Mouse (Mus musculus): ENCODE results near the gene Lrrn2. TPM values are rescaled to one million over a fixed set of nuclear protein-coding genes. Genes with fewer than 3 reads are reported as not detected.

Gene Lrrn2
- polyA plus RNA-seq, 1 experiment = not detected

DNA sequence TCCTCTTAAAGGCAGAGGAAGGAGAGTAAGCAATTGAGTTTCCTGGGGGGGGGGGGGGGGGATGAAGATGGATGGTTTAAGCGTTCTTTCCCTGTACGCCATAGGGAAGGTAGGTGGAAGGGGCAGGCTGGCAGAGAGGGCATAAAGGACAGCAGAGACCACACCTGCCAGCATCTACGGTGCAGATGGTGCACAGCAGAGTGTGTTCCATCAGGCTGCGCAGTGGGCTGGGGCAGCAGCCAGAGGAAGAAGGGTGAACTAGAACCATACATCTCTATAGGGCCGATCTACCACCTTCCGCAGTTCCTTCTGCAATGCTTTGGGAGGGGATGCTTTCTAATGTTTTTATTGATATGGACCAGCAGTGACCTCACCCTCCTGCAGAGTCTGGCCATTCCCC, 19.0 kb downstream of the Lrrn2 start:
- no peaks in the 10 kb centered on the region for H3K4me1 ChIP-seq (ENCODE audit: control insufficient read depth)
- TF ChIP-seq TAL1 (IDR thresholded peaks at IDR 0.05; ENCODE audit: low read length) (no peak), GATA1 (IDR thresholded peaks at IDR 0.05; ENCODE audit: low read length) (no peak)
- no peaks in the 10 kb centered on the region for H3K36me3 ChIP-seq (ENCODE audit: control insufficient read depth)
- H3K9me3 ChIP-seq (ENCODE audit: control insufficient read depth, low read length) = no peaks in the 10 kb centered on the region
- no peak overlapping the region for H3K4me3 ChIP-seq (replicated peaks)
- H3K27me3 ChIP-seq (ENCODE audit: control insufficient read depth) = no peaks in the 10 kb centered on the region

DNA sequence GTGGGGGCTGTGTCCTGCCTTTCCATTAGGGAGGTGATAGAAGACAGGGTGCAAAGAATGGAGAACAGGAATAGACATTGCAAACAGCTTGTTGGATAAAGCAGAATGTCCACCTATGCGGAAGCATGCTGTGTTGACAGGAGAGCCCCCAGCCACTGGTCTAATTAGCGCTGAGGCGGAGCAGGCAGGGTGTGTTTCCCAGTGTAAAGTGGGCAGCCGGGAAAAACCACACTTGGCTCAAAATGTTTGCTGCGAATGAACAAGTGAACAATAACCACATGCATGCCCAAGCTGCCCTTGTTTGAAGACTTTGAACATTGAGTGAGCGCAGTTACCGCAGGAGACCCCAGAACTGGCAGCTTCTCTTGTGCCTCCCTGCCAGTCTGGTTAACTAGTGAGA, 19.6 kb downstream of the Lrrn2 start:
- no peaks in the 10 kb centered on the region for H3K27me3 ChIP-seq (ENCODE audit: control insufficient read depth)
- no peaks in the 10 kb centered on the region for H3K4me1 ChIP-seq (ENCODE audit: control insufficient read depth)
- H3K36me3 ChIP-seq (ENCODE audit: control insufficient read depth) = no peaks in the 10 kb centered on the region
- no peaks in the 10 kb centered on the region for H3K9me3 ChIP-seq (ENCODE audit: control insufficient read depth, low read length)
- H3K4me3 ChIP-seq (replicated peaks) = no peak overlapping the region
- TF ChIP-seq GATA1 (IDR thresholded peaks at IDR 0.05; ENCODE audit: low read length) (no peak), TAL1 (IDR thresholded peaks at IDR 0.05; ENCODE audit: low read length) (no peak)

DNA sequence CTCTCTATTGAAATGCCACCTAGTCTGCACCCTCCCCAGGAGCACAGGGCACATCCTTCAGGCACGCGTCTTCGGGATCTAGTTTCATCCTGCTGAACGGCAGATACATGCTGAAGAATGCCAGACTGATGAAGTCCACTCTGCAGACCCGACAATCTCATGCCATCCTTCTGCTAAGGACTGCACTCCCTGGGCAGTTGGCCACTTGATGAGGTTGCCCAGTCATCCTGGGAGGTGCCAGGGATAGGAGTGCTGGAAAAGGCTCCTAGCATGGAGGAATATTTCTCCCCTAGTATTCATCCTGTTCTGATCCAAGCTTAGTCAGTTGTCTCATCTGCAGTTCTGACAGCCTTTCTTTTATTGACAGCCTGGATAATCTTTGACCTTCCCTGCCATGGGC, 20.9 kb downstream of the Lrrn2 start:
- no peaks in the 10 kb centered on the region for H3K27me3 ChIP-seq (ENCODE audit: control insufficient read depth)
- H3K36me3 ChIP-seq (ENCODE audit: control insufficient read depth) = no peaks in the 10 kb centered on the region
- H3K4me1 ChIP-seq (ENCODE audit: control insufficient read depth) = no peaks in the 10 kb centered on the region
- no peak overlapping the region for H3K4me3 ChIP-seq (replicated peaks)
- no peaks in the 10 kb centered on the region for H3K9me3 ChIP-seq (ENCODE audit: control insufficient read depth, low read length)
- TF ChIP-seq GATA1 (IDR thresholded peaks at IDR 0.05; ENCODE audit: low read length) = no peak

DNA sequence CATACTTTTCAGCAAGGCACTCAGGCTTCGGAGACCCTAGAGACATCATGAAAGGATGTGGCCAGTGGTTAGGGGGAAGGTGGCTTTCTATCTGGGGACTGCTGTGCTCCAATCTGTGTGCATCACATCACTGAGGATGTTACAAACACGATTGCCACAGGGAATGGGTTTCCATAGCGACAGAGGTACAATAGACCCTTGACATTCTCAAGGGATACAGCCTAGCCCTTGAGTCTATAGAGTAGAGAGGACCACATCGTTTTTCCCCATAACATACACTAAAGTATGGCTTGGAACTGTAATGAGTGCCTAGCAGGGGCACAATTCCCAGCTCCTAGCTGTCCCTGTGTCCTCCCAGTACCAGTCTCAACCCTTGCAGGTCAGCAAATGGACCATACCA, 23.4 kb downstream of the Lrrn2 start:
- Histone ChIP-seq H3K9me3 (ENCODE audit: control insufficient read depth, low read length) (no peaks in the 10 kb centered on the region), H3K27me3 (ENCODE audit: control insufficient read depth) (no peaks in the 10 kb centered on the region), H3K4me3 (replicated peaks) (no peak overlapping the region), H3K4me1 (ENCODE audit: control insufficient read depth) (no peaks in the 10 kb centered on the region), H3K36me3 (ENCODE audit: control insufficient read depth) (no peaks in the 10 kb centered on the region)
- TF ChIP-seq GATA1 (IDR thresholded peaks at IDR 0.05; ENCODE audit: low read length) (no peak), TAL1 (IDR thresholded peaks at IDR 0.05; ENCODE audit: low read length) (no peak)

DNA sequence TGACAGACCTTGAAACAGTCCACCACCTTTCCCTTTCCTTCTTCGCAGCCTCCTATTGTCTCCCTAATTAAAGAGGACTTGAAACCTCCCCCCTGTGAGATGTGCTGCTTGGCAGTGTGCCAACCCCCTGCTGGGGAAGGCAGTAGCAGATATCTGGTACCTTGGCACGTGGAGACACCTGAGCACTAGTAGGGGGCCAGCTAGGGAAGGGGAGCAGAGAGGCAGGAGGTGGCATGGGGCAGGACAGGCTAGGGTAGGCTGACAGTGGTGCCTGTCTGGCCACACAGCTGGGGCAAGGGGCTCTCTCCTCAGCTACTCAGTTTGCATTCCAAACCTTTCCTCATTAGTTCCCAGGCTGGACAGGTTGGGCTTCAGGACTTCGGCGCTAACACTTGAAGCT, 29.0 kb downstream of the Lrrn2 start:
- TF ChIP-seq TAL1 (IDR thresholded peaks at IDR 0.05; ENCODE audit: low read length) (no peak), GATA1 (IDR thresholded peaks at IDR 0.05; ENCODE audit: low read length) (no peak)
- no peak overlapping the region for H3K4me3 ChIP-seq (replicated peaks)
- no peaks in the 10 kb centered on the region for H3K4me1 ChIP-seq (ENCODE audit: control insufficient read depth)
- no peaks in the 10 kb centered on the region for H3K27me3 ChIP-seq (ENCODE audit: control insufficient read depth)
- H3K9me3 ChIP-seq (ENCODE audit: control insufficient read depth, low read length) = no peaks in the 10 kb centered on the region
- no peaks in the 10 kb centered on the region for H3K36me3 ChIP-seq (ENCODE audit: control insufficient read depth)

DNA sequence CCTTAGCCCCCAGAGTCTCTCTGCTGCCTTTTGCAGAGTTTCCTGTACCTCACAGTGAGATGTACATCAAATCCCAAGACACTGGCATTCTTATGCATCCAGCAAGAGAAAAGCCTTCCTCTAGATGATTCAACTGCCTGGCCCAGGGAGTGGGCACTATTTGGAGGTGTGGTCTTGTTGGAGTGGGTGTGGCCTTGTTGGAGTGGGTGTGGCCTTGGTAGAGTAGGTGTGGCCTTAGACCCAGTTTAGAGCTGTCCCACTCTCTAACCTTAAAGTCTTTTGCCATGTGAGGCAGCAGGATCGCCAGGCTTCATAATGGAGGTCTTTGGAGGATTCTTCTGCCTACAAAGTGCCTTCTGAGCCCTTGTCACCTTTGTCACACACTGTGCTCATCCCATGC, 29.9 kb downstream of the Lrrn2 start:
- Histone ChIP-seq H3K4me3 (replicated peaks) (no peak overlapping the region), H3K36me3 (ENCODE audit: control insufficient read depth) (no peaks in the 10 kb centered on the region), H3K27me3 (ENCODE audit: control insufficient read depth) (no peaks in the 10 kb centered on the region), H3K4me1 (ENCODE audit: control insufficient read depth) (no peaks in the 10 kb centered on the region), H3K9me3 (ENCODE audit: control insufficient read depth, low read length) (no peaks in the 10 kb centered on the region)
- no peak for TF ChIP-seq TAL1 (IDR thresholded peaks at IDR 0.05; ENCODE audit: low read length)
- no peak for TF ChIP-seq GATA1 (IDR thresholded peaks at IDR 0.05; ENCODE audit: low read length)

DNA sequence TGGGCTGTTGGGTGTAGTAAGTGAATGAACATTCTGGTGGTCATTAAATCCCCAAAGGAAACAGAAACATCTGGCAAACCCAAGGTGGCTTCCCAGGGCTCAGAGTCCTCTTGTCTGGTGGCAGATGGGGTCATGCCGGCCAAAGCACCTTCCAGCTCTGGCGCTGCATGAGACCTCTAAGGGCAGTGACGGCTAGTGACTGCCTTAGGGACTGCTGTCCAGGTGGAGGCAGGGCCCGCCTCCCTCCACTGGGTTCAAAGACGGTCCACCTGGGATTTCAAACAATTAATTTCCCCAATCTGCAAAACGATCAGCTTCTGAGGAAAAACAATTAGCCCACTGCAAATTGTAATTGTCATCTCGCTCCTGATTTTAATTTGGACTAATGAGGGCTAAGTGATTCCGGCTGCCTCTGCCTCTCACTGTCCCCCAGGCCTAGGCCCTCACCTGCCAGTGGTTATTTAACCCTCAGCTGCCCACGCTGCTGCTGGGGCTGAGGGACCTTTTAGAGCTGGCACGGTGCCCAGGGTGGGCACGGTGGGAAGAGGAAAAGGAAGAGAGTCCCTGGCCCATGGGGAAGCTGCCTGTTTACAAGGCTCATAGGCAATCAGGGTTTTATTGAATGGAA, 30.5 kb downstream of the Lrrn2 start:
- H3K36me3 ChIP-seq (ENCODE audit: control insufficient read depth) = no peaks in the 10 kb centered on the region
- no peak for TF ChIP-seq GATA1 (IDR thresholded peaks at IDR 0.05; ENCODE audit: low read length)
- no peak for TF ChIP-seq TAL1 (IDR thresholded peaks at IDR 0.05; ENCODE audit: low read length)
- no peaks in the 10 kb centered on the region for H3K4me1 ChIP-seq (ENCODE audit: control insufficient read depth)
- no peaks in the 10 kb centered on the region for H3K9me3 ChIP-seq (ENCODE audit: control insufficient read depth, low read length)
- no peaks in the 10 kb centered on the region for H3K27me3 ChIP-seq (ENCODE audit: control insufficient read depth)
- no peak overlapping the region for H3K4me3 ChIP-seq (replicated peaks)

DNA sequence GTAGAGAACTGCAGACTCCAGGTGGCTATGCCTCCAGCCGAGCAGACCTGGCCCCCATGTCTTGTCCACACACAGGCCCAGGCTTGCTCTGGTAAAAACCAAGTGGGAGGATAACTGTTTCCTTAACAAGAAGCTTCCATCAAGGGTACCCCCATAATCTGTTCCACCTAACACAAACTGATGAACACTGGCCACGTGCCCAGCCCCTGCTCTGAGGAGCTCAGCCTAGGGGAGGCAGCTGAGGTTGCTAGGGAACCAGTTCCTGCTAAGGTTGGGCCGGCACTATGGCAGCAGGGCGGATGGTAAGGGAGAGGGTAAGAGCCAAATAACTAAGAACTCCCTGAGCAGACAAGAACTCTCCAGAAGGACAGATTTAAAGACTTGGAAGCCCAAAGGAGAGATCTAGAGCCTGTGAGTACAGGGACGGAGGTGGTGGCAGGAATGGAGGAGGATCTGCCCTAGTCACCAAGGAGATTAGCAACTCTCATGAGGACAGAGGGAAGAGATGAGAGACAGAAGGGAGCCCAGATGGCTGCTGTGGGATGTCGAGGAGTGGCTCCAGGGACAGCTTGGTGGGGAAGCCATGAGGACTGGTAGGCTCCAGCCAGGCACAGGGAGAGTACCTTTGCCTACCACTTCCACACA, 35.9 kb downstream of the Lrrn2 start:
- Histone ChIP-seq H3K36me3 (ENCODE audit: control insufficient read depth) (no peaks in the 10 kb centered on the region), H3K4me1 (ENCODE audit: control insufficient read depth) (no peaks in the 10 kb centered on the region), H3K27me3 (ENCODE audit: control insufficient read depth) (no peaks in the 10 kb centered on the region), H3K4me3 (replicated peaks) (no peak overlapping the region), H3K9me3 (ENCODE audit: control insufficient read depth, low read length) (no peaks in the 10 kb centered on the region)
- no peak for TF ChIP-seq GATA1 (IDR thresholded peaks at IDR 0.05; ENCODE audit: low read length)
- TF ChIP-seq TAL1 (IDR thresholded peaks at IDR 0.05; ENCODE audit: low read length) = no peak

DNA sequence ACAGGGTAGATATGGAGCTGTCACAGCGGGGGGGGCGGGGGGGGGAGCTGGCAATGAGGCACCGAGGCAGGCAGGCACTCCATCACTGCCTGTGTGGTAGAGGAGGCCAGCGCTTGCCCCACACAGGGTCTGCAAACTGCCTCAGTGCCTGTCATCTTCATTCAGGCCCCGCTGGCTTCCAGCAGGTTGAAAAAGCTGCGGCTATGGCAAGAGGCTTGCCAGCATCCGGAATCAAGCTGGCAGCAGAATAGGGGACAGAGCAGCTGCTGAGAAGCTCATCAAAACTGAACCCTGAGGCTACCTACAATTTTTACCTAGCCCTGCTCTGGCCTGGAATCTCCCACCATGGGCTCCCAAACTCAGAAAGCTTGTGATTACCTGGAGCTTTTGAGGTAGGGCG, 37.5 kb downstream of the Lrrn2 start:
- Histone ChIP-seq H3K9me3 (ENCODE audit: control insufficient read depth, low read length) (no peaks in the 10 kb centered on the region), H3K36me3 (ENCODE audit: control insufficient read depth) (no peaks in the 10 kb centered on the region), H3K4me3 (replicated peaks) (no peak overlapping the region), H3K4me1 (ENCODE audit: control insufficient read depth) (no peaks in the 10 kb centered on the region), H3K27me3 (ENCODE audit: control insufficient read depth) (no peaks in the 10 kb centered on the region)
- no peak for TF ChIP-seq TAL1 (IDR thresholded peaks at IDR 0.05; ENCODE audit: low read length)
- no peak for TF ChIP-seq GATA1 (IDR thresholded peaks at IDR 0.05; ENCODE audit: low read length)
